Comparison of ENCODE assay signal across 8 mouse cellular contexts in the genomic region with DNA sequence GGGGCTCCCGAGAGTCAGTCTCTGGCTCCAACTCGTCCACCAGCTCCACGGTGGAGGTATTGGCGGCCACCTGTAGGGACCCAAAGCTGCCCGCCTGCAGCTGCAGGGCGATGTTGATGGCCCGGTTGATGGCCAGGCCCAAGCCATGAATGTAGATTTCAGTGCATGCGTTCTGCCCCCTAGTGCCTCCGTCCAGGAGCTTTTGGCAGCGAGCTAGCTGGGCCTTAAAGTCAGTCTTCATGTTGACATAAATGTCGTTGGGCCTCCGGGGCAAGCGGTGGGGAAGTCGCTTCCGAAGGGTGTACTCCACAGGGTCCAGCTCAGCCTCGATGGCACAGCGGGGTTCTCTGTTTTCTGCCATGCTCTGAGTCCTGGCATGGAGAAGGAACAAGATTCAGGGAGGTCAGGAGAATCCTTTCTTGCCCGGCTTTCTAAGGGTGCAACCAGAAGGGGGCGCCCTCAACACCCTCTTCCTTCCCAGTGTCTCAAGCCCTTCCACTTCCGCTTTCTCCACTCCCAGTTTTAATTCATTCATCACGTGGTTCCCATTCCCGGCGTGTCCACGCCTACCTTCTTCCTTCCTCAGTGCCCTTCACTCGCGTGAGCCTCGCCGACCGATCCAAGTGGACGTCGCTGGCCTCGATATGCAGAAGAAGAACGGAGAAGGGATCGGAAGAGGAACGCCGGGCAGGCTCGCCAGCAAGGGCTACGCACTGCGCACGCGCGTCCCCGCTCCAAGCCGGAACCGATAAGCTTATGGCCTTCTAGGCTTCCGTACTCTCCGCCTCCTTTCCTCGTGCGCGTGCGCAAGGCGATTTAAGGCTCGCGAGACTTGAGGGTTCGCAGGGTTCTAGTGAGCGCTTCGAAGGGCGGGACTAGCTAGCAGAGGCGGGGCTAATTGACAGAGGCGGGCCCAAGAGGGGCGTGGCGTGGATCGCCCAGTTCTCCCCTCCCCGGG. TPM values are rescaled to one million over a fixed set of nuclear protein-coding genes. Genes with fewer than 3 reads are reported as not detected.
DNase-seq lines count a peak whose midpoint lies in the region; ATAC-seq lines count a peak whose summit lies in the region.

A gene (minus strand): TSS at position 810 of the 958 bp plus-strand sequence.

- DNase-seq in c-Kit-negative CD71-positive TER-119-positive erythroid progenitor cells, embryonic 14.5 days (ENCODE audit: low read depth, low spot score) = peak; percentile 100
- DNase-seq in fibroblast of lung, adult 2 months (ENCODE audit: low read depth) = peak; percentile 98
- DNase-seq in kidney, postnatal 14 days = peak; percentile 100
- peak; percentile 100 for DNase-seq in liver, embryonic 13.5 days
- DNase-seq in neural tube, embryonic 10.5 days (ENCODE audit: extremely low spot score, low spot score) = peak; percentile 99

- WGBS in heart, embryonic 14.5 days = 4% methylated on average over 63 of the region's 64 CpGs
- WGBS in liver, embryonic 13.5 days (ENCODE audit: insufficient replicate concordance) = 2% methylated on average over 64 of the region's 64 CpGs
- 2% methylated on average over 64 of the region's 64 CpGs for WGBS in stomach, embryonic 16.5 days

- peaks cover 3 to 12% of the 10 kb centered on the region in 2 experiments; a peak in 3 of 4 replicates for H3K4me1 ChIP-seq in heart, embryonic 14.5 days (ENCODE audit: control insufficient read depth in 2 of 2, insufficient read depth in 2 of 2, low read length in 2 of 2)
- peaks cover 37% of the 10 kb centered on the region for H3K4me1 ChIP-seq in liver, embryonic 13.5 days (replicated peaks)
- peaks cover 15% of the 10 kb centered on the region for H3K4me1 ChIP-seq in stomach, embryonic 16.5 days (ENCODE audit: control insufficient read depth, insufficient read depth, low read length)

- H3K27me3 ChIP-seq in heart, embryonic 14.5 days (ENCODE audit: control insufficient read depth, insufficient read depth, low read length) = no peaks in the 10 kb centered on the region
- H3K27me3 ChIP-seq in liver, embryonic 13.5 days = no peaks in the 10 kb centered on the region
- H3K27me3 ChIP-seq in stomach, embryonic 16.5 days (ENCODE audit: control insufficient read depth, insufficient read depth, low read length) = no peaks in the 10 kb centered on the region

- H3K4me3 ChIP-seq in heart, embryonic 14.5 days (ENCODE audit: control insufficient read depth in 1 of 2, insufficient read depth in 1 of 2, low read depth in 1 of 2, low read length in 2 of 2) = peak within 1 kb of the TSS; percentile 73 to 85
- peak within 1 kb of the TSS; percentile 70 for H3K4me3 ChIP-seq in liver, embryonic 13.5 days (replicated peaks)
- H3K4me3 ChIP-seq in stomach, embryonic 16.5 days (replicated peaks; ENCODE audit: low read length) = peak within 1 kb of the TSS; percentile 86

- peak within 1 kb of the TSS; percentile 98 to 99 for H3K27ac ChIP-seq in heart, embryonic 14.5 days (replicated peaks in 1 of 2; ENCODE audit: control insufficient read depth in 1 of 2, insufficient read depth in 1 of 2, low read depth in 2 of 2, low read length in 2 of 2)
- peak within 1 kb of the TSS; percentile 91 for H3K27ac ChIP-seq in liver, embryonic 13.5 days
- peak within 1 kb of the TSS; percentile 99 for H3K27ac ChIP-seq in stomach, embryonic 16.5 days (ENCODE audit: low read length)

- H3K9ac ChIP-seq in heart, embryonic 14.5 days (ENCODE audit: low read length) = peak within 1 kb of the TSS; percentile 88
- peak within 1 kb of the TSS; percentile 84 for H3K9ac ChIP-seq in liver, embryonic 13.5 days
- H3K9ac ChIP-seq in stomach, embryonic 16.5 days (ENCODE audit: low read length) = peak within 1 kb of the TSS; percentile 88

- peaks cover 8% of the 10 kb centered on the region; the same call in 1 of the 2 replicates for H3K36me3 ChIP-seq in heart, embryonic 14.5 days (ENCODE audit: control insufficient read depth, insufficient read depth, low read length)
- peaks cover 11% of the 10 kb centered on the region for H3K36me3 ChIP-seq in liver, embryonic 13.5 days
- no peaks in the 10 kb centered on the region for H3K36me3 ChIP-seq in stomach, embryonic 16.5 days (ENCODE audit: control insufficient read depth, insufficient read depth, low read length)

- peak; percentile 97 for ATAC-seq in CD4-positive, CD25-positive, alpha-beta regulatory T cell, adult 4 months
- peak; percentile 97 for ATAC-seq in heart, embryonic 14.5 days (ENCODE audit: insufficient number of reproducible peaks, insufficient read depth, low FRiP score, low read depth)
- ATAC-seq in liver, embryonic 13.5 days (ENCODE audit: low read depth) = peak; percentile 92
- ATAC-seq in stomach, embryonic 16.5 days (ENCODE audit: insufficient read depth, low FRiP score) = peak; percentile 97

- peak within 1 kb of the TSS; percentile 82 for H3K4me2 ChIP-seq in heart, embryonic 14.5 days (ENCODE audit: low read length)
- peak within 1 kb of the TSS; percentile 89 for H3K4me2 ChIP-seq in liver, embryonic 13.5 days
- peak within 1 kb of the TSS; percentile 97 for H3K4me2 ChIP-seq in stomach, embryonic 16.5 days (ENCODE audit: low read depth, low read length)

- peaks cover 3% of the 10 kb centered on the region for H3K9me3 ChIP-seq in heart, embryonic 14.5 days (ENCODE audit: control insufficient read depth, low read length)
- H3K9me3 ChIP-seq in liver, embryonic 13.5 days (replicated peaks) = no peaks in the 10 kb centered on the region
- no peaks in the 10 kb centered on the region for H3K9me3 ChIP-seq in stomach, embryonic 16.5 days (replicated peaks; ENCODE audit: control insufficient read depth, low read length)

RNA-seq across cellular contexts. Expression of the gene that starts here (rescaled TPM):
- polyA plus RNA-seq in CD4-positive, CD25-positive, alpha-beta regulatory T cell, adult 4 months (2017; shearing (Covaris generic)) = 10 to 100 TPM; 44.2 to 57.4 TPM
- polyA plus RNA-seq in heart, embryonic 14.5 days (2014; fragmentation: Nextera tagmentation; extraction: Ambion mirVana) = 44.3 and 49.8 TPM in 2 replicates
- polyA plus RNA-seq in liver, embryonic 13.5 days (2015; fragmentation: Nextera tagmentation; extraction: Ambion mirVana) = 45.7 and 46.1 TPM in 2 replicates
- polyA plus RNA-seq in stomach, embryonic 16.5 days (2015; fragmentation: Nextera tagmentation; extraction: Ambion mirVana) = 46.4 and 48.1 TPM in 2 replicates

Comparison
In these comparisons a context has a peak if more than half of its experiments do, and no peak if none do; other contexts are left out.
1. Peak in every context shown above with its lines: DNase-seq, ATAC-seq, H3K4me3 ChIP-seq and H3K27ac ChIP-seq.